Mouse (Mus musculus) v-Abl transformed pro-B cells (cell line): ENCODE results near the gene Prkcq.

Source experiments
- in situ Hi-C, 2 experiments: fragments of 400-800 bp; cut with MboI; formaldehyde crosslinking; loops; one replicate each; pipeline ENCODE4 v1.15.1; 2025; ENCODE audit not compliant: unreplicated experiment in 2 of 2

The Prkcq gene

DNA sequence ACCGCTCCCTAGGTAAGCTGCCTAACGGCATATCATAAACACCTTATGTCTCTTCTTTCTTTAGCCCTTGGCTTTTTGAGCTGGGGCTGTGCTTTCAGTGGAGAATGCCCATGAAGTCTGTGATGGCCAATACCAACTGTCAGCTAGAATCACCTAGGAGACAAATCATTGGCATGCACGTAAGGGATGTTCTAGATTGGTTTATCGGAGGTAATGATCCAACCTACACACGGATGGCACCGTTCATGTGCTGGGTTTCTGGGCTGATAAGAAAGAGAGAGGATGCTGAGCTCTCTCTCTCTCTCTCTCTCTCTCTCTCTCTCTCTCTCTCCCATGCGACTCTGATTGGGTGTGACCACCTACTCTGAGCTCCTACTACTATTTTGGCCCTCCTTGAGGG lies 10.2 kb downstream of the Prkcq start:
- in situ Hi-C loops = no loop called here

DNA sequence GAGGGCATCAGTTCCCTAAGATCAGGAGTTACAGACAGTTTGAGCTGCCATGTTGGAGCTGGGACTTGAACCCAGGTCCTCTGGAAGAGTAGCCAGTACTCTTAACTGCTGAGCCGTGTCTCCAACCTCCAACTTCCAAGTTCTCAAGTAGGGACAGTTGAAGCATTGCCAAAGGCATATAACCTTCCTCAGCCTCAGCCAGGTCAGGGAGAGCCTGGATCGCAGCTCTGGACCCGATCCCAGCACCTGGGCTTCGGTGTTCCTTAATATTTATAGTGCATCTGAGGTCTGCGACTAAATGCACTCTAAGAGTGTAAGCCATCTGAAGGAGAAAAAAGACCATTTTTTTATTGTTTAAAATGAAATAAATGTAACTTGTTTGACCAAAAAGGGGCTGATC lies 12.1 kb downstream of the Prkcq start:
- in situ Hi-C loops = no loop called here

DNA sequence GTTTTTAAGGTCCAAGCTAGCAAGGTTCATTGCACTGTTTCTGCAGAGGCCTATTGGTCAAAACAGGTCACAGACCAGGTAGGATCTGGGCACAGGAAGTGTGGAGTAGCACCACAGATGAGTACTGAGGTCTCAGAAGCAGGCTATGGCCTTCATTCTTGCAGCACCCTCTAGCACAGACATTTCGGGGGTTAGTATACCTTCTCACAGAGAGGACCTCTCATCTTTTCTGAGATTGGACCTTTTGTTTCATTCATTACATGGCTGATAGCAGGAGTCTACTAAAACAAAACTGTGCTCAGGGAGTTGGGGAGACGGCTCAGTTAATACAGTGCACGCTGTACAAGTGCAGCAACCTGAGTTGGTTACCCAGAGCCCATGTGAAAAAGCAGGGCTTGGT lies 14.7 kb downstream of the Prkcq start:
- in situ Hi-C loops = no loop called here

DNA sequence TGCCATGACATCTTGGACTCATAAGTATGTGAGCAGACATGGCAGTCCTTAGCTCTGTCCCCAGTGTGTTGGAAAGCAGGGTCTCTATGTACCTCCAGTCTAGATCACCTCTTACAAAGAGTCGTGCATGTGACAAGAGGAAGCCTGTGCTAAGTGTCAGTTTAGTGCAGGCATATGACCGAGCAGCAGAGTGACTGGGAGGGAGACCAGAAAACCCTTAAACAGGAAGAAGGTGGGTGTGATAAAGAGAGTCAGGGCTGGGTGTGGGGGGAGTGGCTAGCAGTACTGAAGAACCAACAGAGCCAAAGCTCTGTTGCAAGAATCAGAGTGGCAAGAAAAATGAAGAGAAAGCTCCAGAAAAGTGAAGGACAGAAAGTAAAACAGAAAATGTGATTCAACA lies 15.3 kb downstream of the Prkcq start:
- in situ Hi-C loops = no loop called here

DNA sequence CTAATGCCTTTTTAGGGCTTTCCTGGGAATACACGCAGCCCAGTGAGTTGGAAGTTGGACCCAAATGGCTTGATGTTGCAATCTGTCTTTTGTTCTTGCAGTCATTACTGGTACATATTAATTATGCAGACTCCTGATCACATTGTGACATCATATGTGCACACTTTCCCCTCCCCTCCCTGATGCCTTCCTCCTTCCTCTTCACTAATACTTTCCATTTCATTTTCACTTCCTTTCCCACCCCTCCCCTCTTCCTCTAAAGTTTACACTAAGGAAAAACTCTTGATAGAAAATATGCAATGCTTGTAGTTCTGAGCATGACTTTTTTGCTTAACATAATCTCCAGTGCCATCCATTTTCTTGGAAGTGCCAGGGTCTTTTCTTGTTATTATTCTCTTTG lies 16.4 kb downstream of the Prkcq start:
- in situ Hi-C loops = no loop called here

DNA sequence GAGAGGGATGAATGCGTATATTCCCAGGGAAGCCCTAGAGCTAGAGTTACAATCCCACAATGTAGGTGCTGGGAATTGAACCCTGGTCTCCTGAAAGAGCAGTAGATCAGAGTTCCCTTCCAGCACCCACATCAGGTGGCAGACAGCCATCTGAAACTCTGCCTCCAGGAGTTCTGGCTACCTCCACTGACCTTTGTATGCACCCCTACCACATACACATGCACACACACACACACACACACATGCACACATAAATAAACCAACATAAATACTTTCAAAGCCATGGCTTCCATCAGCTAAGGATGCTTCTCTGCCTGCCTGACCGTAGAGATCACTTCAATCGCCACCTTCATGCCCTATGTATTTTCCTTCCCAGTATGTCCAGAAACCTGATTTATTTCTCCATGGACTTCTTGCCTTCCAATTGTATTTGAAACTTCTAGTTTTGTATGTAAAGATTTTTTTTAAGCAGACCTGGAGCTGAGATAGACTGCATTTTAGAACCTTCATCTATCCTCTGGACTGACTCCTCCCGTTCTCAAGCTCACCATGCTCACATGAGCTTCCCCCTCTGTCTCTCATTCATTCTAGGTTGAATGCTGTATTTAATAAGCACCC lies 17.4 kb downstream of the Prkcq start:
- in situ Hi-C loops = no loop called here

DNA sequence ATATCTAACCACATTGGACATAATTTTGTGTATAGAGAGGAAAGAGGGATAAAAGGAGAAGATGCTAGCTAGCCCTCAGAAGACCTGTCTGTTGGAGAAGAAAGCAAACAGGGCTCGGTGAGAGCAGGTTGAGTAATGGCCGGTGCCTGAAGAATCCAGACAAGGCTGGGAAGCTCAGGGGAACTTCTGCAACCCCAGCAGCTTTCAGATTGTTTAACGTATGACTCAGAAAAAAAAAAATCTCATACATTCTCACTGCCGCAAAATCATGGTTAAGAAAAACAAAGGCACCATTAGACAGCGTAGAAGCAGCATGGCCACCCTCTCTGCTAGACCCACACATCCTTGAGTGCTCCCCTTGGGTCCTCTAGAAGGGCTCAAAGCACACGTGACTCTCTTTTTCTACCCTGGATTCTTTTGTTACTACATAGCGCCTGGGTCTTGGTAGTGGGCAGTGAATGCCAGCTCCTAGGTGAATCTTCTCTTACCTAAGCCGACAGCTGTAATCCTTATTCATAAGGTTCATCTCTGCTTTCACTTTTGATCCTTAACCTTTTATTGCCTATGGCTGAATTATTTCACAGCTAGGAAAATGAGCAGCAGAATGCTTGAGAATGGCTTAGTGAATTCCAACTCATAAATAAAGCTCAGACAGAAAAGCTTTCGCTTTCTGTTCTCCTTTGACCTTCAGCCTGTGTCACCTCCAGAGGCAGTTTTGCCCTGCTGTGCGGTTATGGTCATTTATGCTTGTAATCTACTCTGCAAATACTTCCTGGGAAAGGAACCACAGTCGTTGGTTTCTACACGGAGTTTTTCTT lies 20.6 kb downstream of the Prkcq start:
- in situ Hi-C loops = no loop called here

DNA sequence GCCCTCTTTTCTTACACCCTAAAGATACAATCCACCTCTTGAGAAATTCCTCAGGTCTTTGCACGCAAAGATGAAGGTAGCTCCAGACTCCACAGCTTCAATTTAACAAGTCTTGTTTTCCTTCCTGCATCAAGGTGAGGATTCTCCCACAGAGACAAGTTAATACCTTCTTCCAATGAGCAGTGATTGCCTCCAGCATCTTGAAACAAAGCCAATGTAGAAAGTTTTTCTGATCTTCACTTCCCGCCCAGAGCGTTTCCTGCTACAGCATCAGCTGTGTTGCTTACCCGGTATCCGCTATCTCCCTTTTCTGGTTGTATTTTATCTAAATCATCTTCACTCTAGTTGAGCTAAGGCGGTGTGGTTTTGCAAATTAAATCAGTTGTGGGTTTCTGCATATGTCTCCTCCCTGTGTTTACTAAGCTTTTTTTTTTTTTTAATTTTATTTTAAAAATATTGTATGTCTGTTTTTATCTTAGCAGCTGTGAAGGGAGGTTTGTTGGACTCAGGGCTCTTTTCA lies 21.3 kb downstream of the Prkcq start:
- in situ Hi-C loops = no loop called here

DNA sequence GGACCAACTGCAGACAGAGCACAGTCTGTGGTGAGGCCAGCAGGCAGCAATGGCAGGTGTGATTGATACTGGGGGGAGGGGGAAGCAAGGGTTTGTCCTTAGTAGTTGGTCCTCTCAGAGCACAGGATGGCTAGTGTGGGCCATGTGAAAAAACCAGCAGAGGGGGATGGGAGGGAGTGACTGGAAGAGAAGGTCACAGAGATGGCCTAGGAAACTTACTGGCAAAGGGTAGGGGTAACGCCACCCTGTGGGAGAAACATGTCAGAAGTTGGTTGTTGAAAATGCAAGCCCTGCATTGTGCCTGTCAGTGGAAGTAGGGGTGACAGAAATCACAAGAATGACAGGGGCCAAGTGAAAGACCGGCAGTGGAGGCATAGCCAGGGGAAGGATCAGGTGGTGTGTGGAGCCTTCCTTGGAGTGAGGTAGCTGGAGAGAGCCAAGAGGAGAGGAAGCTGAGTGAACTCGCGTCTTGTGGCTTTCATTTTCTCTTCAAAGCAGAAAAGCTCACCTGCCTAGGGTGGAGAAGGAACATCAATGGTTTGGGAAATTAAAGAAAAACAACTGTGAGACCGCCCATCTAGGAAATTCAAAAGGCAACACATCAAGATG lies 22.9 kb downstream of the Prkcq start:
- in situ Hi-C loops = no loop called here

DNA sequence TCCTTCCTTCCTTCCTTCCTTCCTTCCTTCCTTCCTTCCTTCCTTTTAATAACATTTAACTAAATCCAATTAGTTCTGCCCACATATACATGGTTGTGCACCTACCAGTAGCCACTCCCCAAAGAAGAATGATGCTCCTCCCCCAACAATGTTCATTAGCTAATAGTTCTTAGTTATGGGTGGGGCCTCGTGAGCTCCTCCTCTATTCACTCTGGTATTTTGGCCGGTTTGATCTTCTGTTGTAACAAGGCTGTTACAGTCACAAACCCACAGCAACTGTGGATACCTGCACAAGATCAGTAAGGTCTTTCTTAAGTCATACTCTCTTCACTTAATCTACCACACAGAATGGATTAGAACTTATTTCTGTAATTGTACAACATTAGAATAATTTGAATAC lies 24.2 kb downstream of the Prkcq start:
- in situ Hi-C loops = no loop called here

DNA sequence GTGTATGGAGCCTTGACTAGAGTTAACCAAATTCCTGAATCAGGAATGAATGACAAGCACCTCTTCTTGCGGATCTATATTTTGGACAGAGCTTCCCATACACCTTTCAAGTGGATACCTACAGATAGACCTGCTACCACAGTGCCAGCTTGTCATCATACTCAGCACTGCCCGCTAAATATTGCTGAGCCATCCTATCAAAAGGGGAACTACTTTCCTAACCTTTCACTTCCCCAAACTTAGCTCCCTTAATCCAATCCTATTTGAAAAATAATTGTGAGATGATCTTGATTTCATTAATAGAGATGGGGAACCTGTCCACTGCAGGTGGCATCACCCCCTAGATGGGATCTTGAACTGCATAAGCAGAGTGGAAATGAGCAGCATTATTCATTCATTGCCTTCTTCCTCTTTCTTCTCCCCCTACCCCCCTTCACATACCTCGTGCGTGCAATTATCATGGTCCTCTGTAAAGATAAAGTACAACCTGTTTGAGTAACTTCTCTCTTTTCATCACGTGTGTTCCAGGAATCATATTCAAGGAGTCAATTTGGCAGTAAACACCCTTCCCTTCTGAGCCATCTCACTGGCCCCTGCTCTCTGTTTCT lies 25.1 kb downstream of the Prkcq start:
- in situ Hi-C loops = no loop called here

DNA sequence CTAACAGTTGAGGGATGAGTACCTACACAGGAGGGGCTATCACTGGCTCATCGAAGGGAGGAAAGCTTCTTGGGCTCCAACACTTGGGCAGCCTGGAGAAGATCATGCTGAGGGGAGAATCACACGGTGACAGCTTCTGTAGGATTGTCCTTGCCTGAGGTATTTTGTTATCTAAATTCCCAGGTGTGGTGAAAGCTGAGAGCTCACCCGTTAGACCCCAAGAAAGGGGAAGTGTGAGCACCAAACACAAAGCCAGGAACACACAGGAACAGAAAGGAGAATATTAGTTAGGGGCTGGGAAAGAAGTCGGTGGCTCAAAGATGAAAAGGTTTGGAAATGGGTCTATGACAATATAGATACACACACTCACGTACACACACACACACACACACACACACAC lies 27.7 kb downstream of the Prkcq start:
- in situ Hi-C loops = no loop called here

DNA sequence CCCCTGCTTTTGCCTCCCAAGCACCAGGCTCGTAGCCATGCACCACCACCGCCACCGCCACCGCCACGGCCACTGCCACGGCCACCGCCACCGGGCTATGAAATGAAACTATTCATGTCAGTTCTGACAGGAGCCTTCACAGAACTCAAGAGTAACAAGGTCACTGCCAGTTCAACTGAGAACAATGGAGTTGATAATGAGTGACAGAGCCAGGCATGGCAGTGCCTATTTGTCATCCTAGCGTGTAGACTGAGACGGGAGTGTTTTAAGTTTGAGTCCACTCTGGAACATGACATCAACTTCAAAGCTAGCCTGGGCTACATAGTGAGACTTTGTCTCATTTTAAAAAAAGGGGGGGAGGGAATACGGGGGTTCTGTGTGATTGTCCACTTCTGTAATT lies 30.9 kb downstream of the Prkcq start:
- in situ Hi-C loops = no loop called here

DNA sequence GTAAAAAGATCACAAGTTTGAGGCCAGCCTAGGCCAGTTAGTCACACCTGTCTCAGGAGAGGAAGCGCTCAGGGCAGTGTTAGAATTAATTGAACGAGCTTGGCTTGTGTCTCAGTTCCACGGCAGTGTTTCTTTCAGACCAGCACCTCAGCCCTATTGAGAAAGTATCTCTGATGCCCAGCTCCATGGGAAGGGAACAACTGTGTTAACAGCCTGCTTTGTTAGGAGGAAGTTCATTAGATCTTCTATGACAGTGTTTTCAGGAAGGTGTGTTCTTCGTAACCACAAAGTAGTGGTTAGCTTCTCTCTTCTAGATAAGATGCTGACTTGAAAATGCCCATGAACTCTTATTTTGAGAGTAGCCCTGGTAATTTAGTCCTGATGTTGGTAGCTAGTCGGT lies 31.4 kb downstream of the Prkcq start:
- in situ Hi-C loops = no loop called here

DNA sequence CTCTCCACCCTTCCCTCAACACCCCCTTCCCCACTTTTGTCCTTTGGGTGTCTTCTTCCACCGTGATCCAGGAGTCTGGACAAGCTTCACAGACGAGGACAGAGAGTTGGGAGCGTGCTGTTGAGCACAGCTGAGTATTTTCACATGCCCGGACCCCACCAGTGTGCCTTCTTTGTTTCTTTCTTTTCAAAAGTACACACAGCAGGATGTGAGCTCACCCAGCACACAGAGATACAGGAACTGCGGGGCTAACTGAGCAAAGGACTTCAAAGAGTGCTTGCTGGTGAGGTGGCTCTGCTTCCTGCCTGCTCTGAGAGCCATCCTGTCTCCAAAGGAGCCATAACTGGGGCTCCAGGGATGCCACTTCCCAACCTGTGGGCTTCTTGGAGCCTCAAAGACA lies 32.3 kb downstream of the Prkcq start:
- in situ Hi-C loops = no loop called here

DNA sequence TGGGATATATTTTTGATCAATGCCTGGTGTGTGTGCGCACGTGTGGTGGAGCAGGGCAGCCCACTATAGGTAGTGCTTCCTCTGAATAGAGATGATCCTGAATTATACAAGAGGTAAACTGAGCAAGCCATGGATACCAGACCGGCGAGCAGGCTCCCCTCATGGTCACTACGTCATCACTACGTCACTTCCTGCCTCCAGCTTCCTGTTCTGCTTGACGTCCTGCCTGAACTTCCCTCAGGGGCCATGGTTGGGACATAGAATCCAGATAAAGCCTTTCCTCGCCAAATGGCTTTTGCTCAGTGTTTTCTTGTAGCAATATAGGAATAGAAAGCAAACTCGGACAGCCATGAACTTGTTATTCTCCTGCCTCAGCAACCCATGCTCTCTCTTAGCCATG lies 33.1 kb downstream of the Prkcq start:
- in situ Hi-C loops = no loop called here

DNA sequence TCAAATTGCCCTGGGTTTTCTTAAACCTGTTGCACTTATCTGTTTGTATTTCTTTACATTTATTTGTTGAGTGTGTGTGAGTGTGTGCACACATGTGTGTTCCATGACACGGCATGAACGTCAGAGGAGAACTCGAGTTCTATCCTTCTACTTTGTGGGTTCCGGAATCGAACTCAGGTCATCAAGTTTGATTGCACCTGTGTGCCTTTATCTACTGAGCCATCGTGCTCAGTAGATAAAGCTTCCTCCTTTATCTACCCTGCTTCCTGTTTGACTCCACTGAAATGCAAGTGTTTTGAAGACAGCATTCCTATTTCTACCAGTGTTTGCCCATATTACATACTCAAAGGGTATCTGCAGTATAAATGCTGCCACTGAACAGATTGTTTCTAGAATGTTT lies 33.8 kb downstream of the Prkcq start:
- in situ Hi-C loops = no loop called here

DNA sequence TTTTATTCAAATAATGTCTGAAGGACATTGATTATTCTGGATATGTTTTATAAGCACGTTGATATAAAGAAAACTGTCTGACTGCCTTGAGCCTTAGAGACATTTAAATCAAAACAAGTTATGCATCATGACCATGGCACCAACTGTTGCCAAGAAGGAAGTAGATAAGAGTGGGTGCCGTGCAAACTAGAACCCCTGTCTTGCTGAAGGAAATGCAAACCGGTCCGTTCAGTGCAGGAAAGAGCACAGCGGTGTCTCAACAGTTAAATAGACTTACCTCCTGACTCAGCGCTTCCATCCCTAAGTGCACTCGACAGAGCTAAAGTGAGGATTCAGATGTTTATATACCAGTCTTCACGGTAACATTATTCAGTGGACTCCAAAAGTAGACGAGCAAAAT lies 36.4 kb downstream of the Prkcq start:
- in situ Hi-C loops = no loop called here

DNA sequence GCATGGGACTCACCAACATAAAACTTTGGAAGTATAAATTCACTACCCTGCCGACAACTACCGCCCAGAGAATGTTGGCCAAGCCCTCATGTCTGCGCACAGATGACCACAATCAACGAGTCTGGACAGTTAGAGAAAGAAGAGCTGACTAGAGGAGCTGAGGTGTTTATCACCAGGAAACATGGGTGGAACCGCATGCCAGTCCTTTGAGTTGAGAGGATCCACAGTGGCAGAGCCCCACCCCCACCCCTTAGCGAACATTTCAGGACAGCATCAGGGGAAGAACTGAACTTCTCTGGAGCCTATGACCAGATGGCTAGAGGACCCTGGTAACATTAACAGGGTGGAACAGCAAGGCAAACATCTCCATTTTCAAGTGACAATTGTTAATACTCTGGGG lies 37.4 kb downstream of the Prkcq start:
- in situ Hi-C loops = no loop called here

DNA sequence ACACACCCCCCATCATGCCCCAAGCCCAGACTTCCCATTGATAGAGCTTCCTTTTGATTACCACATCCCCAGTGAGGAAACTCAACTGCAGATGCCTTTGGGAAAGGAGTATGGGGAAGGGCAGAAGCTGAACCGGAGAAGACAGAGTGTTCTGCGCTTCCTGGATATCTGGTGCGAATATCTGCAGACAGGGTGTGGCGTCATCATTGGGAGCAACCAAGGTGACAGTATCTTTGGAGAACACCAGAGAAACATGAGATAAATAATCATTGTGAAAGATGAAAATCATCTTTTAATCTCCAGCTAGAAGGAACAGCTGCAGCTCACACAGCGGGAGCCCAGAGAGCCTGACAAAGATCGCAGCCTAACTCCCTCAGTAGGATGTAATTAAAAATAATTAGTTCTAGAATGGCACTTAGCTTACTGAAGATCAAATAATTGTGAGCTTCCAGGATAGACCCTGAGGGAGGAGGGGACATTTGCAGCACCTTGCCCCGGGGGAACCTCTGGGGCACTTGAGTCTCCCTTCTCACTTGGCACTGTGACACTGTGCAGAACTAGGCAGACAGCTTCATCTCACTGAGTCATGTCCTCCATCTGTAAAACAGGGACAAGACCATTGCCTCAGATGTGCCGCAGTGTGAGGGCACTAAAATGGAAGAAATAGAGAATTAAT lies 38.5 kb downstream of the Prkcq start:
- in situ Hi-C loops = no loop called here

DNA sequence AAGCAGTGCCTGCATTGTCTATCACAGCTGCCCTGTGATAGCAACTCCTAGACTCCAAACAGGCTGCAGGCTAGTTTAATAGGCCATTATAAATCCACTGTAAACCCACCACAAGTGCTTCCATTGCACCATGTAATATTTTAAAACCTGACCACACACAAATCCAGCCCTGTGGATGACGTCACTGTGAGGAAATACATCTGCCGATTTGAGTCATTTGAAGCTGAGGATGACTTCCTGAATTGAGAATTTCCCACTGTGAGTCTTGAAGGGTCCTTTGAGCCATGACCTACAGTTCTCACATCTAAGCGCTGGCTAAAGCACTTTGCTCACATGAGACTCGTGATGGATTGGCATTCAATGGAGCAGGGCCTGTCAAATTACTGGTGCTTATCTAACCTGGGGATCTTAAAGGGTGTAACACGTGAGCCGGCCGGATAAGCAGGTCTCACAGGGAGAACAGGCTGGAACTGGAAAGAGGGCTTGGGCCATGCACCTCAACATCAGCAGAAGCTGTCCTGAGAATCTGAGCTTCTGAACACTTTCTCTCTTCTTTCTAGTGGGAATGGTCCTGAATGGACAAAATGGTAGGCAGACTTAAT lies 40.2 kb downstream of the Prkcq start:
- in situ Hi-C loops = no loop called here
